Mouse (Mus musculus) midbrain, embryonic 10.5 days (tissue): ENCODE data around the gene Wdr64. TPM values are rescaled to one million over a fixed set of nuclear protein-coding genes. Genes with fewer than 3 reads are reported as not detected.

Experiments used
- DNase-seq: peaks from one replicate; pipeline ENCODE4 v3.0.0-alpha.2; 2017; ENCODE audit warnings: low spot score
- H3K27ac ChIP-seq: fragments of 300-500 bp; sonication (generic); replicated peaks from 2 replicates; pipeline ENCODE4 v1.5.1; 2016; ENCODE audit warnings: mild to moderate bottlenecking
- H3K27me3 ChIP-seq: fragments of 300-500 bp; sonication (generic); 2 replicates; pipeline ENCODE4 v1.6.1; 2016; ENCODE audit warnings: low read depth, mild to moderate bottlenecking; ENCODE audit not compliant: poor library complexity, severe bottlenecking
- H3K36me3 ChIP-seq: fragments of 300-500 bp; sonication (generic); 2 replicates; pipeline ENCODE4 v1.6.1; 2016; ENCODE audit warnings: mild to moderate bottlenecking, moderate library complexity
- H3K4me1 ChIP-seq: fragments of 300-500 bp; sonication (generic); 2 replicates; pipeline ENCODE4 v1.6.1; 2016
- H3K4me3 ChIP-seq: fragments of 300-500 bp; sonication (generic); 2 replicates; pipeline ENCODE4 v1.5.1; 2016; ENCODE audit warnings: mild to moderate bottlenecking, moderate library complexity
- H3K9me3 ChIP-seq: fragments of 300-500 bp; sonication (generic); replicated peaks from 2 replicates; pipeline ENCODE4 v1.6.1; 2016; ENCODE audit warnings: mild to moderate bottlenecking
- WGBS: fragments of 180-500 bp; shearing (Covaris S2); methylation state at CpG from one replicate; pipeline ENCODE4 v1.1.7; 2016; 5-methylcytosine and 5-hydroxymethylcytosine counted together
- polyA plus RNA-seq: library from polyadenylated mRNA; unstranded; fragments of >200 nt; fragmentation: Nextera tagmentation; extraction: Ambion mirVana; gene quantifications from 2 replicates; pipeline ENCODE4 v1.2.1, GENCODE M21; 2016

Gene Wdr64
- not detected in 2 replicates for polyA plus RNA-seq

GRCm38 (mm10) chr1:175698293-175698692, at the start of gene Wdr64:
Gene Wdr64 (plus strand): TSS chr1:175698593.
- no peak within 1 kb of the TSS for H3K4me3 ChIP-seq
- WGBS: 78% methylated on average over 1 of the region's 1 CpGs
- H3K27ac ChIP-seq: no peak within 1 kb of the TSS
- peaks cover 3% of the 10 kb centered on the region; the same call in 1 of the 2 replicates for H3K4me1 ChIP-seq
- no peak for DNase-seq
- no peaks in the 10 kb centered on the region for H3K36me3 ChIP-seq
- no peaks in the 10 kb centered on the region; the same call in 1 of the 2 replicates for H3K27me3 ChIP-seq
- no peaks in the 10 kb centered on the region for H3K9me3 ChIP-seq

GRCm38 (mm10) chr1:175648615-175649014, 49.8 kb upstream of the Wdr64 start:
- H3K36me3 ChIP-seq: no peaks in the 10 kb centered on the region
- no peak overlapping the region for H3K27ac ChIP-seq
- no peaks in the 10 kb centered on the region for H3K9me3 ChIP-seq
- H3K4me3 ChIP-seq: no peak overlapping the region
- no peak for DNase-seq
- no peaks in the 10 kb centered on the region for H3K27me3 ChIP-seq
- H3K4me1 ChIP-seq: no peaks in the 10 kb centered on the region
- WGBS: 97% methylated on average over 4 of the region's 4 CpGs

GRCm38 (mm10) chr1:175659900-175660299, 38.5 kb upstream of the Wdr64 start:
- Histone ChIP-seq H3K4me1 (no peaks in the 10 kb centered on the region), H3K27ac (no peak overlapping the region), H3K4me3 (no peak overlapping the region), H3K27me3 (no peaks in the 10 kb centered on the region), H3K36me3 (peaks cover 27% of the 10 kb centered on the region), H3K9me3 (no peaks in the 10 kb centered on the region)
- WGBS: 95% methylated on average over 4 of the region's 4 CpGs
- no peak for DNase-seq

DNA sequence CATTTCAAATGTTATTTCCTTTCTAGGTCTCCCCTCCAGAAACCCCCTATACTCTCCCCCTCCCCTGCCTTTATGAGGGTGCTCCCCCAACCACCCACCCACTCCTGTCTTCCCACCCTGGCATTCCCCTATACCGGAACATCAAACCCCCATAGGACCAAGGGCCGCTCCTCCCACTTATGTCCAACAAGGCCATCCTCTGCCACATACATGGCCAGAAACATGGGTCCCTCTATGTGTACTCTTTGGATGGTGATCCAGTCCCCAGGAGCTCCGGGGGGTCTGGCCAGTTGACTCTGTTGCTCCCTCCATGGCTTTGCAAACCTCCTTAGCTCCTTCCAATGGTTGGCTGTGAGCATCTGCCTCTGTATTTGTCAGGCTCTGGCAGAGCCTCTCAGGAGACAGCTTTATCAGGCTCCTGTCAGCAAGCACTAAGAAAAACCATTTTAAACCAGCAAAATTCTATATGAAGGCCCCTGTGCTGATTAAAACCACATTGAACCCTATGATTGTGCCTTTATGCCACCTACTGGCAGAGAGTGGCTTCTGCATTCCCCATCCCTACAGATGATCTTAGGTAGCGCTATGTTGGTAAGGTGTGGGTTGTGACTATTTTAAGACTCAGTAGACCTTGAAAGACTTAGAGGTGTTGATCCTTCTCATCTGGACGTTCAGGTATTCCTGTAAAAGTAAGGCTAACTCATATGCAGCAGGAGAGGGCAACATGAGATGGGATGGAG, 29.6 kb upstream of the Wdr64 start:
- no peak for DNase-seq
- H3K9me3 ChIP-seq: no peaks in the 10 kb centered on the region
- peaks cover 6% of the 10 kb centered on the region for H3K36me3 ChIP-seq
- no peaks in the 10 kb centered on the region for H3K27me3 ChIP-seq
- 85% methylated on average over 5 of the region's 5 CpGs for WGBS
- no peak overlapping the region for H3K4me3 ChIP-seq
- no peak overlapping the region for H3K27ac ChIP-seq
- H3K4me1 ChIP-seq: 0 out of 2 replicates have a peak, but pooled peaks cover 6% of the 10 kb centered on the region

- DNase-seq: no peak
- no peak overlapping the region for H3K4me3 ChIP-seq
- 0 out of 2 replicates have a peak, but pooled peaks cover 6% of the 10 kb centered on the region for H3K4me1 ChIP-seq
- no peak overlapping the region for H3K27ac ChIP-seq
- WGBS: 94% methylated on average over 3 of the region's 3 CpGs
- no peaks in the 10 kb centered on the region for H3K9me3 ChIP-seq
- no peaks in the 10 kb centered on the region for H3K27me3 ChIP-seq
- H3K36me3 ChIP-seq: peaks cover 3% of the 10 kb centered on the region; the same call in 1 of the 2 replicates
Measured at GRCm38 (mm10) chr1:175669456-175669855, 28.9 kb upstream of the Wdr64 start.

GRCm38 (mm10) chr1:175670042-175670441, 28.4 kb upstream of the Wdr64 start:
- WGBS: 80% methylated on average over 7 of the region's 7 CpGs
- no peak overlapping the region for H3K27ac ChIP-seq
- no peak for DNase-seq
- no peaks in the 10 kb centered on the region for H3K36me3 ChIP-seq
- no peak overlapping the region for H3K4me3 ChIP-seq
- H3K9me3 ChIP-seq: no peaks in the 10 kb centered on the region
- H3K27me3 ChIP-seq: no peaks in the 10 kb centered on the region
- 0 out of 2 replicates have a peak, but pooled peaks cover 6% of the 10 kb centered on the region for H3K4me1 ChIP-seq

GRCm38 (mm10) chr1:175671626-175672025, 26.8 kb upstream of the Wdr64 start:
- WGBS: 50% methylated on average over 1 of the region's 1 CpGs
- no peak for DNase-seq
- no peaks in the 10 kb centered on the region for H3K4me1 ChIP-seq

GRCm38 (mm10) chr1:175673563-175674325, 24.6 kb upstream of the Wdr64 start:
- 85% methylated on average over 7 of the region's 7 CpGs for WGBS
- Histone ChIP-seq H3K9me3 (no peaks in the 10 kb centered on the region), H3K4me1 (no peaks in the 10 kb centered on the region), H3K4me3 (no peak overlapping the region), H3K27ac (no peak overlapping the region), H3K36me3 (peaks cover 8% of the 10 kb centered on the region), H3K27me3 (no peaks in the 10 kb centered on the region)
- DNase-seq: no peak

More at GRCm38 (mm10) chr1:175671626-175672025, 26.8 kb upstream of the Wdr64 start:
- H3K9me3 ChIP-seq: no peaks in the 10 kb centered on the region
- no peak overlapping the region for H3K27ac ChIP-seq
- H3K36me3 ChIP-seq: peaks cover 5% of the 10 kb centered on the region
- no peak overlapping the region for H3K4me3 ChIP-seq
- no peaks in the 10 kb centered on the region for H3K27me3 ChIP-seq

DNA sequence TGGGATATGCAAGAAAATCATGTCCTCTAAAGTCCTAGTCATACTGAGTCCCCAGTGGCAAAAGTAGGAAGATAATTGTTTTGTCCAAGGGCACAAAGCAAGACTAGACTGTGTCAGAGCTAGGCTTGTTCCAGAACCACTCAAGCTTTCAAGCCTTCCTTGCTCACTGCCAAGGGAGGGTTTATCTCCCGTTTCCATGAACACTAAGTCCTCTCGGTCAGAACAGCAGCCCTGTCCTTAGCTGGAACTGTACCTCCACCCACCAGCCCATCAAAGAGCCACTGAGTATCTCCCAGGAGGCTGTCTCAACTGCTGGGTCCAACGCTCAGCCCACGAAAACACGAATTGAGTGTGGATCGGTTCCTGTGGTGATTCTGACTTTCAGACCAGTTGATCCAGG, 23.3 kb upstream of the Wdr64 start:
- H3K4me1 ChIP-seq: no peaks in the 10 kb centered on the region
- H3K36me3 ChIP-seq: peaks cover 8% of the 10 kb centered on the region
- DNase-seq: no peak
- WGBS: 88% methylated on average over 6 of the region's 6 CpGs
- no peaks in the 10 kb centered on the region for H3K27me3 ChIP-seq
- H3K4me3 ChIP-seq: no peak overlapping the region
- no peaks in the 10 kb centered on the region for H3K9me3 ChIP-seq
- H3K27ac ChIP-seq: no peak overlapping the region

DNA sequence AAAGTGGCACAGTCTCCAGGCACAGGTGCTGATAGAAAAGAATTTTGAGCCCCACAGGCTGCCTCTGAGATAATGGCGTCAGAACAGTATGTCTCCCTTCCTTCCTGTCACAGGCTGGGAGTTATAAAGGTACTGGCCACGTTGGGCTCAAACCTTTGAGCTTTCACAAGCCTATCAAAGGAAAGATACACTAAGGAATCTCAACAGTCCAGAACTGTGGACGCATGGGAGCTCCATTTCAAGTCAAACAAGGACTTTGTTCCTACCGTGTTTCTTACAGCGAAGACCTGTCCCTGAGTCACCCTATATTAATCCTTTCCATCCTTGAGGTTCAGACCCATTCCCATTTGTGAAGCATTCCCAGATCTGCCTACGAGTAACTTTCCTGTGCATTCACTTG, 20.9 kb upstream of the Wdr64 start:
- Histone ChIP-seq H3K27ac (no peak overlapping the region), H3K36me3 (peaks cover 13% of the 10 kb centered on the region), H3K4me1 (no peaks in the 10 kb centered on the region), H3K27me3 (no peaks in the 10 kb centered on the region), H3K9me3 (no peaks in the 10 kb centered on the region), H3K4me3 (no peak overlapping the region)
- WGBS: 90% methylated on average over 6 of the region's 6 CpGs
- DNase-seq: no peak

GRCm38 (mm10) chr1:175680995-175681394, 17.4 kb upstream of the Wdr64 start:
- WGBS: 91% methylated on average over 6 of the region's 6 CpGs
- H3K4me3 ChIP-seq: no peak overlapping the region

GRCm38 (mm10) chr1:175691686-175692245, 6.6 kb upstream of the Wdr64 start:
- Histone ChIP-seq H3K36me3 (peaks cover 18% of the 10 kb centered on the region), H3K4me1 (peaks cover 29% of the 10 kb centered on the region), H3K4me3 (peak overlapping the region; percentile 81), H3K27me3 (no peaks in the 10 kb centered on the region; the same call in 1 of the 2 replicates), H3K9me3 (no peaks in the 10 kb centered on the region), H3K27ac (peak overlapping the region; percentile 98)
- DNase-seq: no peak
- WGBS: 1% methylated on average over 22 of the region's 22 CpGs

More at GRCm38 (mm10) chr1:175680995-175681394, 17.4 kb upstream of the Wdr64 start:
- Histone ChIP-seq H3K4me1 (no peaks in the 10 kb centered on the region), H3K27me3 (no peaks in the 10 kb centered on the region), H3K27ac (no peak overlapping the region), H3K36me3 (peaks cover 27% of the 10 kb centered on the region), H3K9me3 (no peaks in the 10 kb centered on the region)
- no peak for DNase-seq
